Mouse (Mus musculus) thymus, postnatal 36 days (tissue): ENCODE measurements around the gene Olfr266.
A peak's percentile ranks its signal among the peaks of the same experiment; 100 is the strongest.

Experiments used
- DNase-seq, 2 experiments: peaks; one replicate each; pipeline ENCODE4 v3.0.0; 2022; ENCODE audit warnings: mixed read lengths in 2 of 2

Gene Olfr266

GRCm38 (mm10) chr3:106826187-106826586 is at the start of gene Olfr266:
Olfr266 (minus strand) TSS chr3:106826287.
- no peak for DNase-seq

GRCm38 (mm10) chr3:106875626-106876025 is 49.5 kb upstream of the Olfr266 start:
- no peak for DNase-seq

- no peak for DNase-seq
Measured at GRCm38 (mm10) chr3:106872893-106873292, 46.8 kb upstream of the Olfr266 start.

GRCm38 (mm10) chr3:106832107-106832506 is 6.0 kb upstream of the Olfr266 start:
- no peak for DNase-seq

GRCm38 (mm10) chr3:106817676-106818075 is 8.4 kb downstream of the Olfr266 start:
- DNase-seq = no peak

GRCm38 (mm10) chr3:106808972-106809695 is 17.0 kb downstream of the Olfr266 start:
- DNase-seq = no peak

GRCm38 (mm10) chr3:106798079-106798478 is 28.0 kb downstream of the Olfr266 start:
- DNase-seq = no peak

GRCm38 (mm10) chr3:106789930-106790329 is 36.2 kb downstream of the Olfr266 start, which contains the start of gene Cd53:
Cd53 (minus strand) TSS chr3:106790149.
- DNase-seq = no peak

- peak in 1 of 2 experiments; percentile 6 for DNase-seq
Measured at GRCm38 (mm10) chr3:106788440-106788887, 37.6 kb downstream of the Olfr266 start.

GRCm38 (mm10) chr3:106787972-106788371 is 38.1 kb downstream of the Olfr266 start:
- no peak for DNase-seq

- DNase-seq = peak in 1 of 2 experiments; percentile 14
Measured at GRCm38 (mm10) chr3:106785130-106785529, 41.0 kb downstream of the Olfr266 start.

GRCm38 (mm10) chr3:106771834-106772233 is 54.3 kb downstream of the Olfr266 start:
- no peak for DNase-seq
